Mouse (Mus musculus): ENCODE results near the gene Akr1b3. TPM values are rescaled to one million over a fixed set of nuclear protein-coding genes. Genes with fewer than 3 reads are reported as not detected.

Akr1b3 gene
- polyA plus RNA-seq, 1 experiment from 2014 or later: 136 TPM

- 87% methylated on average over 9 of the region's 9 CpGs for WGBS
- Histone ChIP-seq H3K4me2 (no peak overlapping the region), H3K4me3 (replicated peaks) (no peak overlapping the region), H3K27me3 (no peaks in the 10 kb centered on the region), H3K9me3 (no peaks in the 10 kb centered on the region), H3K36me3 (replicated peaks) (peaks cover 36% of the 10 kb centered on the region), H3K27ac (no peak overlapping the region), H3K9ac (no peak overlapping the region), H3K4me1 (peaks cover 16% of the 10 kb centered on the region)
- no peak for ATAC-seq (ENCODE audit: low FRiP score)
Observed at GRCm38 (mm10) chr6:34313386-34313785, 3.9 kb downstream of the Akr1b3 start.

- H3K36me3 ChIP-seq (replicated peaks): peaks cover 59% of the 10 kb centered on the region
- H3K4me3 ChIP-seq (replicated peaks): no peak overlapping the region
- no peaks in the 10 kb centered on the region for H3K9me3 ChIP-seq
- H3K4me2 ChIP-seq: no peak overlapping the region
- no peak overlapping the region for H3K27ac ChIP-seq
- no peaks in the 10 kb centered on the region for H3K27me3 ChIP-seq
- no peak for ATAC-seq (ENCODE audit: low FRiP score)
- peaks cover 5% of the 10 kb centered on the region; the same call in 1 of the 2 replicates for H3K4me1 ChIP-seq
- H3K9ac ChIP-seq: no peak overlapping the region
- 92% methylated on average over 11 of the region's 11 CpGs for WGBS
Observed at GRCm38 (mm10) chr6:34310023-34310595, 7.2 kb downstream of the Akr1b3 start.

GRCm38 (mm10) chr6:34309526-34309925 is 7.8 kb downstream of the Akr1b3 start:
- WGBS: 95% methylated on average over 6 of the region's 6 CpGs
- Histone ChIP-seq H3K4me1 (peaks cover 5% of the 10 kb centered on the region; the same call in 1 of the 2 replicates), H3K4me3 (replicated peaks) (no peak overlapping the region), H3K9ac (no peak overlapping the region), H3K9me3 (no peaks in the 10 kb centered on the region), H3K27ac (no peak overlapping the region), H3K4me2 (no peak overlapping the region), H3K36me3 (replicated peaks) (peaks cover 65% of the 10 kb centered on the region), H3K27me3 (no peaks in the 10 kb centered on the region)
- no peak for ATAC-seq (ENCODE audit: low FRiP score)

GRCm38 (mm10) chr6:34306797-34307196 is 10.5 kb downstream of the Akr1b3 start:
- Histone ChIP-seq H3K27me3 (no peaks in the 10 kb centered on the region), H3K4me1 (no peaks in the 10 kb centered on the region), H3K27ac (no peak overlapping the region), H3K9ac (no peak overlapping the region), H3K36me3 (replicated peaks) (peaks cover 65% of the 10 kb centered on the region), H3K9me3 (no peaks in the 10 kb centered on the region), H3K4me2 (no peak overlapping the region), H3K4me3 (replicated peaks) (no peak overlapping the region)
- 94% methylated on average over 6 of the region's 6 CpGs for WGBS
- no peak for ATAC-seq (ENCODE audit: low FRiP score)

- H3K4me3 ChIP-seq (replicated peaks): no peak overlapping the region
- H3K27ac ChIP-seq: no peak overlapping the region
- no peaks in the 10 kb centered on the region for H3K9me3 ChIP-seq
- no peak overlapping the region for H3K4me2 ChIP-seq
- no peaks in the 10 kb centered on the region for H3K4me1 ChIP-seq
- H3K36me3 ChIP-seq (replicated peaks): peaks cover 46% of the 10 kb centered on the region
- ATAC-seq (ENCODE audit: low FRiP score): no peak
- 88% methylated on average over 10 of the region's 10 CpGs for WGBS
- no peak overlapping the region for H3K9ac ChIP-seq
- H3K27me3 ChIP-seq: no peaks in the 10 kb centered on the region
Observed at GRCm38 (mm10) chr6:34304675-34305241, 12.5 kb downstream of the Akr1b3 start.

GRCm38 (mm10) chr6:34297055-34297454 is 20.2 kb downstream of the Akr1b3 start:
- WGBS: 97% methylated on average over 3 of the region's 3 CpGs
- Histone ChIP-seq H3K9me3 (no peaks in the 10 kb centered on the region), H3K36me3 (replicated peaks) (no peaks in the 10 kb centered on the region), H3K4me2 (no peak overlapping the region), H3K4me1 (no peaks in the 10 kb centered on the region), H3K27me3 (no peaks in the 10 kb centered on the region), H3K27ac (no peak overlapping the region), H3K9ac (no peak overlapping the region), H3K4me3 (replicated peaks) (no peak overlapping the region)
- ATAC-seq (ENCODE audit: low FRiP score): no peak

GRCm38 (mm10) chr6:34295437-34295836 is 21.8 kb downstream of the Akr1b3 start:
- Histone ChIP-seq H3K4me2 (no peak overlapping the region), H3K9ac (no peak overlapping the region), H3K9me3 (no peaks in the 10 kb centered on the region), H3K4me1 (no peaks in the 10 kb centered on the region), H3K4me3 (replicated peaks) (no peak overlapping the region), H3K27ac (no peak overlapping the region), H3K27me3 (no peaks in the 10 kb centered on the region), H3K36me3 (replicated peaks) (no peaks in the 10 kb centered on the region)
- no peak for ATAC-seq (ENCODE audit: low FRiP score)
- WGBS: 93% methylated on average over 9 of the region's 9 CpGs

GRCm38 (mm10) chr6:34292882-34293487 is 24.3 kb downstream of the Akr1b3 start:
- no peaks in the 10 kb centered on the region for H3K27me3 ChIP-seq
- H3K36me3 ChIP-seq (replicated peaks): no peaks in the 10 kb centered on the region
- H3K4me2 ChIP-seq: no peak overlapping the region
- no peak overlapping the region for H3K4me3 ChIP-seq (replicated peaks)
- no peak overlapping the region for H3K27ac ChIP-seq
- H3K9ac ChIP-seq: no peak overlapping the region
- no peaks in the 10 kb centered on the region for H3K4me1 ChIP-seq
- ATAC-seq (ENCODE audit: low FRiP score): peak; percentile 92
- H3K9me3 ChIP-seq: no peaks in the 10 kb centered on the region
- 34% methylated on average over 9 of the region's 9 CpGs for WGBS

- Histone ChIP-seq H3K4me3 (replicated peaks) (no peak overlapping the region), H3K36me3 (replicated peaks) (no peaks in the 10 kb centered on the region), H3K9me3 (no peaks in the 10 kb centered on the region), H3K27me3 (no peaks in the 10 kb centered on the region), H3K9ac (no peak overlapping the region), H3K4me2 (no peak overlapping the region), H3K27ac (no peak overlapping the region), H3K4me1 (no peaks in the 10 kb centered on the region)
- ATAC-seq (ENCODE audit: low FRiP score): peak; percentile 27; the same call in 1 of the 2 replicates
- 73% methylated on average over 11 of the region's 11 CpGs for WGBS
Observed at GRCm38 (mm10) chr6:34292196-34292881, 24.9 kb downstream of the Akr1b3 start.

GRCm38 (mm10) chr6:34290681-34291080 is 26.6 kb downstream of the Akr1b3 start:
- no peak for ATAC-seq (ENCODE audit: low FRiP score)
- Histone ChIP-seq H3K27me3 (no peaks in the 10 kb centered on the region), H3K4me2 (no peak overlapping the region), H3K4me3 (replicated peaks) (no peak overlapping the region), H3K36me3 (replicated peaks) (no peaks in the 10 kb centered on the region), H3K9me3 (no peaks in the 10 kb centered on the region), H3K27ac (no peak overlapping the region), H3K9ac (no peak overlapping the region), H3K4me1 (no peaks in the 10 kb centered on the region)
- 88% methylated on average over 8 of the region's 8 CpGs for WGBS

GRCm38 (mm10) chr6:34290091-34290490 is 27.2 kb downstream of the Akr1b3 start:
- Histone ChIP-seq H3K4me1 (no peaks in the 10 kb centered on the region), H3K27me3 (no peaks in the 10 kb centered on the region), H3K4me2 (no peak overlapping the region), H3K9ac (no peak overlapping the region), H3K9me3 (no peaks in the 10 kb centered on the region), H3K27ac (no peak overlapping the region), H3K36me3 (replicated peaks) (no peaks in the 10 kb centered on the region), H3K4me3 (replicated peaks) (no peak overlapping the region)
- no peak for ATAC-seq (ENCODE audit: low FRiP score)
- 92% methylated on average over 17 of the region's 17 CpGs for WGBS

- WGBS: 89% methylated on average over 10 of the region's 10 CpGs
- no peak for ATAC-seq (ENCODE audit: low FRiP score)
Observed at GRCm38 (mm10) chr6:34288098-34288497, 29.2 kb downstream of the Akr1b3 start.

More at GRCm38 (mm10) chr6:34288098-34288497, 29.2 kb downstream of the Akr1b3 start:
- Histone ChIP-seq H3K27ac (no peak overlapping the region), H3K9me3 (no peaks in the 10 kb centered on the region), H3K4me3 (replicated peaks) (no peak overlapping the region), H3K9ac (no peak overlapping the region), H3K4me1 (no peaks in the 10 kb centered on the region), H3K36me3 (replicated peaks) (no peaks in the 10 kb centered on the region), H3K27me3 (no peaks in the 10 kb centered on the region), H3K4me2 (no peak overlapping the region)

Data from forebrain, embryonic 12.5 days (tissue).